Mouse (Mus musculus) kidney, postnatal 0 days (tissue): ENCODE measurements around the gene Apoa1. TPM values are rescaled to one million over a fixed set of nuclear protein-coding genes. Genes with fewer than 3 reads are reported as not detected.

ENCODE experiments used
- ATAC-seq: fragments of 200-750 bp; cut with Nextera tagmentation; replicated peaks from 2 replicates; pipeline ENCODE4 v1.8.0; 2017; ENCODE audit warnings: low read depth, moderate number of reproducible peaks, moderate TSS enrichment, moderate library complexity; ENCODE audit not compliant: low FRiP score
- DNase-seq: peaks from one replicate; pipeline ENCODE4 v3.0.0-alpha.2; 2016; ENCODE audit warnings: low spot score
- H3K27ac ChIP-seq: fragments of 300-500 bp; sonication (generic); 2 replicates; pipeline ENCODE4 v1.5.1; 2014; ENCODE audit warnings: mild to moderate bottlenecking
- H3K27me3 ChIP-seq: fragments of 300-500 bp; sonication (generic); 2 replicates; pipeline ENCODE4 v1.6.1; 2014; ENCODE audit warnings: low read length, mixed read lengths; ENCODE audit not compliant: insufficient read depth
- H3K36me3 ChIP-seq: fragments of 300-500 bp; sonication (generic); 2 replicates; pipeline ENCODE4 v1.6.1; 2014; ENCODE audit warnings: low read length, mixed read lengths; ENCODE audit not compliant: insufficient read depth
- H3K4me1 ChIP-seq: fragments of 300-500 bp; sonication (generic); replicated peaks from 2 replicates; pipeline ENCODE4 v1.6.1; 2014; ENCODE audit warnings: antibody characterized with exemption, low read length, mixed read lengths; ENCODE audit not compliant: insufficient read depth
- H3K4me2 ChIP-seq: fragments of 300-500 bp; sonication (generic); 2 replicates; pipeline ENCODE4 v1.6.1; 2014; ENCODE audit warnings: mild to moderate bottlenecking, low read length, moderate library complexity, mixed read lengths
- H3K4me3 ChIP-seq: fragments of 300-500 bp; sonication (generic); replicated peaks from 2 replicates; pipeline ENCODE4 v1.5.1; 2014; ENCODE audit warnings: low read depth, low read length
- H3K9ac ChIP-seq: fragments of 300-500 bp; sonication (generic); 2 replicates; pipeline ENCODE4 v1.6.1; 2014; ENCODE audit warnings: low read depth, low read length
- H3K9me3 ChIP-seq: fragments of 300-500 bp; sonication (generic); replicated peaks from 2 replicates; pipeline ENCODE4 v1.6.1; 2016; ENCODE audit warnings: low read length, inconsistent platforms, mixed read lengths
- CTCF ChIP-seq: IDR thresholded peaks from 2 replicates; pipeline ENCODE4 v1.5.1; 2016; ENCODE audit warnings: antibody characterized with exemption, low read depth, mild to moderate bottlenecking, moderate library complexity
- WGBS: fragments of 180-500 bp; shearing (Covaris S2); extraction: QIAGEN DNeasy Blood & Tissue Kit; methylation state at CpG from one replicate; pipeline ENCODE4 v1.1.7; 2014; 5-methylcytosine and 5-hydroxymethylcytosine counted together
- polyA plus RNA-seq: library from polyadenylated mRNA; unstranded; fragments of >200 nt; fragmentation: Nextera tagmentation; extraction: Ambion mirVana; gene quantifications from 2 replicates; pipeline ENCODE4 v1.2.1, GENCODE M21; 2015

The Apoa1 gene
- polyA plus RNA-seq: 5.5 and 6.7 TPM in 2 replicates

DNA sequence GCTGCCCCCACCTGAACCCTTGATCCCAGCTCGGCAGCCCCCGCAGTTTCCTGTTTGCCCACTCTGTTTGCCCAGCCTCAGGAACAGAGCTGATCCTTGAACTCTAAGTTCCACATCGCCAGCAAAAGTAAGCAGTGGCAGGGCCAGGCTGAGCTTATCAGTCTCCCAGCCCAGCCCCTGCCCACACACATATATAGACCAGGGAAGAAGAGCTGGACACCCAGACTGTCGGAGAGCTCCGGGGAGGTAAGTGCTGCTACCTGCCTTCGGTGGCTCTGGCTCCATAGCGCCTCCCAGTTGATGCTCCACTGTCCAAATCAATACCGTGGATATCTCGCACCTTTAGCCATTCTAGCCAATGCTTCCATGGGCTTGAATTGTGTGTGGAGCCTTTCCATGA lies at the start of gene Apoa1:
Gene Apoa1 (plus strand): TSS at position 90 of the 400 bp plus-strand sequence.
- DNase-seq: no peak
- 60% methylated on average over 9 of the region's 9 CpGs for WGBS
- Histone ChIP-seq H3K9me3 (no peaks in the 10 kb centered on the region), H3K4me2 (no peak within 1 kb of the TSS), H3K27ac (no peak within 1 kb of the TSS), H3K9ac (no peak within 1 kb of the TSS), H3K4me1 (peaks cover 6% of the 10 kb centered on the region; the same call in 1 of the 2 replicates), H3K36me3 (no peaks in the 10 kb centered on the region), H3K27me3 (no peaks in the 10 kb centered on the region), H3K4me3 (no peak within 1 kb of the TSS)
- no peak for TF ChIP-seq CTCF
- ATAC-seq: no peak

DNA sequence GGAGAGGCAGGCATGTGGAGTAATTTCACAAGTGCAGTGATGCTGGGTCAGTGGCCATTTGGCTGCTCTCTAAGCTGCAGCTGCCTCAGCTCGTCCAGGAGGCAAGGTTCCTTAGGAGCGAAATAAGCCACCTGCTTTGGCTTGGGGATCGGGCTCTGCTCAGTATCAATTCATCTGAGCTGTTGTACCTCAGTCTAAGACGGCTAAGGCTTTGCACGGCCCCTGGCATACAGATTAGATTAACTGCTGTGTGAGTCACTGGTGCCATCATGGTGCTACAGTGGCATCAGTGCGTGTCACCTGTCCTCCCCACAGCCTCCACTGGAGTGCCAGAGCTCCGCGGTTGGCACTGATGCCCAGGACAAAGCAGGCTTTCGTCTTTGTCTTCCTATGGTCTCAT lies 49.8 kb upstream of the Apoa1 start:
- Histone ChIP-seq H3K4me3 (no peak overlapping the region), H3K27ac (no peak overlapping the region), H3K9ac (no peak overlapping the region), H3K36me3 (peaks cover 15% of the 10 kb centered on the region; the same call in 1 of the 2 replicates), H3K4me2 (no peak overlapping the region), H3K9me3 (no peaks in the 10 kb centered on the region), H3K4me1 (no peaks in the 10 kb centered on the region; the same call in 1 of the 2 replicates), H3K27me3 (no peaks in the 10 kb centered on the region)
- no peak for DNase-seq
- no peak for ATAC-seq
- WGBS: 85% methylated on average over 9 of the region's 9 CpGs
- TF ChIP-seq CTCF: no peak

- 59% methylated on average over 8 of the region's 8 CpGs for WGBS
- no peak overlapping the region for H3K27ac ChIP-seq
- H3K9ac ChIP-seq: no peak overlapping the region
- peaks cover 15% of the 10 kb centered on the region; the same call in 1 of the 2 replicates for H3K36me3 ChIP-seq
- no peak overlapping the region for H3K4me3 ChIP-seq
- TF ChIP-seq CTCF: no peak
- DNase-seq: no peak
- ATAC-seq: no peak
- H3K9me3 ChIP-seq: no peaks in the 10 kb centered on the region
- H3K4me2 ChIP-seq: no peak overlapping the region
- no peaks in the 10 kb centered on the region for H3K27me3 ChIP-seq
- no peaks in the 10 kb centered on the region for H3K4me1 ChIP-seq
Measured at GRCm38 (mm10) chr9:46181297-46181696, 47.1 kb upstream of the Apoa1 start.

- DNase-seq (peak; percentile 74), ATAC-seq (no peak; the same call in 1 of the 2 replicates)
- Histone ChIP-seq H3K27me3 (no peaks in the 10 kb centered on the region), H3K27ac (peak overlapping the region; percentile 74), H3K9ac (no peak overlapping the region), H3K9me3 (no peaks in the 10 kb centered on the region), H3K4me2 (no peak overlapping the region), H3K36me3 (0 out of 2 replicates have a peak, but pooled peaks cover 3% of the 10 kb centered on the region), H3K4me3 (no peak overlapping the region), H3K4me1 (no peaks in the 10 kb centered on the region)
- no peak for TF ChIP-seq CTCF
- WGBS: 43% methylated on average over 5 of the region's 5 CpGs
Measured at GRCm38 (mm10) chr9:46184542-46184941, 43.8 kb upstream of the Apoa1 start.

GRCm38 (mm10) chr9:46185191-46185590 lies 43.2 kb upstream of the Apoa1 start:
- TF ChIP-seq CTCF: peak; percentile 70
- peak overlapping the region; percentile 74 for H3K27ac ChIP-seq

DNA sequence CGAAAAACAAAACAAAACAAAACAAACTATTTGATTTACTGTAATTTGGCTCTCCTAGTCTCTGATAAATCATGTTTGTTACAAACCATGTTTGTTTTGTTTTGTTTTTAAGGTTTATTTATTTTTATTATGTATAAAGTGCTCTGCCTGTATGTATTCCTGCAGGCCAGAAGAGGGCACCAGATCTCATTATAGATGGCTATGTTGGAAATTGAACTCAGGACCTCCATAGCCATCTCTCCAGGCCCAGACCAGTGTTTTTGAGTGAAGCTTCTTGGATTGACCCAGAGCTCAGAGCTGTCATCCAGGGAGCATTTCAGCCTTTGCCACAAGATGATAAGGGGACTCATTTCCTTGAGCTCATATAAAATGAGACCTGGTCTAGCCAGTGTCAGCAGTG lies 42.0 kb upstream of the Apoa1 start:
- H3K27me3 ChIP-seq: no peaks in the 10 kb centered on the region
- 0 out of 2 replicates have a peak, but pooled peaks cover 3% of the 10 kb centered on the region for H3K36me3 ChIP-seq
- H3K9ac ChIP-seq: no peak overlapping the region
- TF ChIP-seq CTCF: peak; percentile 54
- 57% methylated on average over 1 of the region's 1 CpGs for WGBS
- no peak for ATAC-seq
- no peak overlapping the region for H3K27ac ChIP-seq
- H3K4me2 ChIP-seq: no peak overlapping the region
- no peaks in the 10 kb centered on the region; the same call in 1 of the 2 replicates for H3K4me1 ChIP-seq
- H3K4me3 ChIP-seq: no peak overlapping the region
- no peaks in the 10 kb centered on the region for H3K9me3 ChIP-seq
- no peak for DNase-seq

More at GRCm38 (mm10) chr9:46185191-46185590, 43.2 kb upstream of the Apoa1 start:
- ATAC-seq: no peak
- Histone ChIP-seq H3K4me3 (no peak overlapping the region), H3K4me2 (no peak overlapping the region), H3K9me3 (no peaks in the 10 kb centered on the region), H3K4me1 (no peaks in the 10 kb centered on the region), H3K9ac (no peak overlapping the region), H3K27me3 (no peaks in the 10 kb centered on the region), H3K36me3 (0 out of 2 replicates have a peak, but pooled peaks cover 3% of the 10 kb centered on the region)
- 37% methylated on average over 2 of the region's 2 CpGs for WGBS
- DNase-seq: peak; percentile 72

DNA sequence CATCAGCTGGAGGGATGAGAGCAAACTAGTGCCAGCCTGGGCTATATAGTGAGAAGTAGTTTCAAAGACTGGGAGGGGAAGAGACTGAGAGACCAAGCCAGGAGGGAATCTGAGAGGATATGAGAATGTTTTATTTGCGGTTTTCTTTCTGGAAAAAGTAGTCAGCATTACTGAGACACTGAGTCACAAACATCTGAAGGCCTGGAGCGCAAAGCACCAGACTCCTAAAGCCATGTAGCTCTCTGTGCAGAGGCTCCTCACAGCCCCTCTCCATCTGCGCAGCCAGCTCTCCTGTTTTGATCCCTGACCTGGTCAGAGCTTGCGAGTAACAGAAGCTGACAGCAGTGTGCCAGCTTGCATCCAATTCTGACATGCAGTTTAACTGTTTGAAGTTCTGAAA lies 40.0 kb upstream of the Apoa1 start:
- Histone ChIP-seq H3K27me3 (no peaks in the 10 kb centered on the region), H3K9ac (no peak overlapping the region), H3K27ac (no peak overlapping the region), H3K4me1 (no peaks in the 10 kb centered on the region; the same call in 1 of the 2 replicates), H3K4me2 (no peak overlapping the region), H3K9me3 (no peaks in the 10 kb centered on the region), H3K4me3 (no peak overlapping the region), H3K36me3 (0 out of 2 replicates have a peak, but pooled peaks cover 3% of the 10 kb centered on the region)
- TF ChIP-seq CTCF: no peak
- DNase-seq: no peak
- ATAC-seq: no peak
- WGBS: 80% methylated on average over 4 of the region's 4 CpGs
